Mouse (Mus musculus): ENCODE data around the gene Ppp1r3c. TPM values are rescaled to one million over a fixed set of nuclear protein-coding genes. Genes with fewer than 3 reads are reported as not detected.

Gene Ppp1r3c
- polyA plus RNA-seq, 1 experiment, result 26.9 TPM

DNA sequence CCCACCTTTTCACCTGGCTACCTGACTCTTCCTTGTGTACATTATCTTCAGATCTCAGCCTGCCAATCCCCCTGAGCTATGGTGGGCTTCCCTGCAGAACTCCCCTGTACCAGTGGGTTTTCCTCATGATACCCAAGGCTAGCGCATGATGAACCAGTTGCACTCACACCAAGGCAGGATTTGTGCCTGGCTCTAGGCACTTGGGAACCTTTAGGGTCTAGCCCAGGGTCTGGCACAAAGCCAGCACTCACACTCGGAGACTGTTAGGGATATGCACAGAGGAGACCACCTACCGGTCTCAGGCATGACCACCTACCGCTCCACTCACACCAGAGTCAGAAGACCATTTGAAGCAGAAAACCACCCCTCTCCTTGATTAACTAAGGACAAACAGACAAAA is 35.5 kb downstream of the Ppp1r3c start:
- 48% methylated on average over 4 of the region's 4 CpGs for WGBS
- TF ChIP-seq POLR2A (IDR thresholded peaks at IDR 0.05; ENCODE audit: borderline replicate concordance, insufficient read depth, low read length), result no peak
- no peak for TF ChIP-seq CTCF (IDR thresholded peaks at IDR 0.05; ENCODE audit: borderline replicate concordance, insufficient read depth, low read depth, low read length)
- DNase-seq, result no peak
- H3K4me1 ChIP-seq (ENCODE audit: control insufficient read depth, insufficient read depth, low read length), result no peaks in the 10 kb centered on the region
- H3K4me3 ChIP-seq (replicated peaks; ENCODE audit: insufficient read depth, low read depth, low read length), result no peak overlapping the region
- H3K27me3 ChIP-seq (ENCODE audit: control insufficient read depth, insufficient read depth, low read length), result no peaks in the 10 kb centered on the region
- no peak overlapping the region for H3K27ac ChIP-seq (ENCODE audit: insufficient read depth, low read length)

DNA sequence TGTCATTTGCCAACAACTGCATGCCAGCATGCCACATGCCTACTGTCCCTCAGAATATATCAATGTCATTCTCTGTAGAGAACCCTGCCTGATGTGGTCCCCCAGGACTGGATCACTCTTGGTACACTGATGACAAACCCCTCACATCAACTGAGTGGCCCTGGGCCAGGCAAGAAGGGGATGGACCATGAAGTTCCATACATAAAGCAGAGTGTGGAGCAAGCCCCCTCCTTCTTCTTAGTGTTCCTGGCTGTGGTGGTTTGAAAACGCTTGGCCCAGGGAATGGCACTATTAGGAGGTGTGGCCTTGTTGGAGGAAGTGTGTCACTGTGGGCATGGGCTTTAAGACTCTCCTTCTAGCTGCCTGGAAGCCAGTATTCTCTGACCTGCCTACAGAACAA is 37.3 kb downstream of the Ppp1r3c start:
- no peaks in the 10 kb centered on the region for H3K4me1 ChIP-seq (ENCODE audit: control insufficient read depth, insufficient read depth, low read length)
- no peaks in the 10 kb centered on the region for H3K27me3 ChIP-seq (ENCODE audit: control insufficient read depth, insufficient read depth, low read length)
- no peak overlapping the region for H3K27ac ChIP-seq (ENCODE audit: insufficient read depth, low read length)
- H3K4me3 ChIP-seq (replicated peaks; ENCODE audit: insufficient read depth, low read depth, low read length), result no peak overlapping the region
- TF ChIP-seq POLR2A (IDR thresholded peaks at IDR 0.05; ENCODE audit: borderline replicate concordance, insufficient read depth, low read length), result no peak
- no peak for TF ChIP-seq CTCF (IDR thresholded peaks at IDR 0.05; ENCODE audit: borderline replicate concordance, insufficient read depth, low read depth, low read length)
- no peak for DNase-seq
- 83% methylated on average over 1 of the region's 1 CpGs for WGBS

DNA sequence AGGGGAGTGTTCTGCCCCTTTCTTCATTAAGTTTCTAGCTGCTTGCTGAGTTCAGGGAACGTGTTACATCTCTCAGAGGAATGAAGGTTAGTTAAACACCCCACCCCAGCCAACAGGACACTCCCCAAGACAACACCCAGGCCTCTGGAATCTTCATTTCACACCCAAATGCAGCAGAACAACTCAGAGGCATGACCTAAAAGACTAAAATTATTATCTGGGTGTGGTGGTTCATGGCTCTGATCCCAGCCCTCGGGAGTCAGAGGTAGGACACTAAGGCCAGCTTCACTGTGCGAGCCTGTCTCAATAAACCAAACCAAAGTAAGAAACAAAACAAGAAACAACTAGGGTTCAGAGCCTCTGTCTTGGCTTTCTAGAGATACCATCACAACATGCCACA is 38.3 kb downstream of the Ppp1r3c start:
- no peak for DNase-seq
- WGBS, result 85% methylated on average over 3 of the region's 3 CpGs
- Histone ChIP-seq H3K4me3 (replicated peaks; ENCODE audit: insufficient read depth, low read depth, low read length) (no peak overlapping the region), H3K27me3 (ENCODE audit: control insufficient read depth, insufficient read depth, low read length) (no peaks in the 10 kb centered on the region), H3K27ac (ENCODE audit: insufficient read depth, low read length) (no peak overlapping the region), H3K4me1 (ENCODE audit: control insufficient read depth, insufficient read depth, low read length) (no peaks in the 10 kb centered on the region)
- TF ChIP-seq CTCF (IDR thresholded peaks at IDR 0.05; ENCODE audit: borderline replicate concordance, insufficient read depth, low read depth, low read length), result no peak

DNA sequence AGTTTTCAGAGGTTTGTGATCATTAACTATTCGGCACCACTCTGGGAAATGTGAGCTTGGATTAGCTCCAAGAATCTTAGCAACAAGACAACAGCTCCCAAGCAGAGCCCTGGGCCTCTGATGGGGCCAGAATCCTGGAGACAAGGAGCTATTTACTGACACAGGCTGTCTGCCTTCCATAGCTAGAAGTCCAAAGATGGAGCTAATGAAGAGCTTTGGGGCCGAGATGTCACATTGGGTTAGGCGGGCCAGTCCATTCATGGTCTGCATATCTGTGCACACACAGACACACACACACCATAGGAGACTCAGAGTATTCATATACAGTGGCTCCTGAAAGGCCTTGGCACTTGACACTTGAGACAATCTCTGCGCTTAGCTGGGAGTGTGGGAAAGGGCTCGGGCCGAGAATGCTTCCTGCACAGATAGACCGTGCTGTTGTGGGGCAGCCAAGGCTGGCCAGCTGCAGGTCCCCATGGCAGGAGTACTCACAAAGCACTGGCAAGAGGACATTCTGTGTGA is 39.8 kb downstream of the Ppp1r3c start:
- Histone ChIP-seq H3K4me1 (ENCODE audit: control insufficient read depth, insufficient read depth, low read length) (no peaks in the 10 kb centered on the region), H3K27ac (ENCODE audit: insufficient read depth, low read length) (no peak overlapping the region), H3K27me3 (ENCODE audit: control insufficient read depth, insufficient read depth, low read length) (no peaks in the 10 kb centered on the region), H3K4me3 (replicated peaks; ENCODE audit: insufficient read depth, low read depth, low read length) (no peak overlapping the region)
- peak in 1 of 2 experiments; percentile 30 for DNase-seq
- TF ChIP-seq POLR2A (IDR thresholded peaks at IDR 0.05; ENCODE audit: borderline replicate concordance, insufficient read depth, low read length) (no peak), CTCF (IDR thresholded peaks at IDR 0.05; ENCODE audit: borderline replicate concordance, insufficient read depth, low read depth, low read length) (no peak)
- WGBS, result 13% methylated on average over 7 of the region's 7 CpGs

DNA sequence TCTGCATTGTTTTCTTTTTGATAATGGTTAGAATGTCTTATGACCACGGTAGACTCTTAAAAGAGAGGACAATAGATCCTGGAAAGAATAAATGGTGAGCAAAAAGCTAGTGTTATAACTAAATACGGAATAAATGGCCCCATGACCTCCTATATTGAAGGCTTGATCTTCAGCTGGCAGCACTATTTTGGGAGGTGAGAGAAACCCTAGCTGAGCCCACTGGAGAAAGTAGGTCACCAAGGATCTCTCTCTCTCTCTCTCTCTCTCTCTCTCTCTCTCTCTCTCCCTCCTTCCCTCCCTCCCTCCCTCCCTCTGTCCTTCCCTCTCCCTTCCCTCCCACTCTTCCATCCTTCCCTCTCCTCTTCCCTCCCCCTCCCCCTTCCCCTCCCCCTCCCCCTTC is 42.9 kb downstream of the Ppp1r3c start:
- DNase-seq, result no peak
- peaks cover 8% of the 10 kb centered on the region for H3K4me1 ChIP-seq (ENCODE audit: control insufficient read depth, insufficient read depth, low read length)
- TF ChIP-seq CTCF (IDR thresholded peaks at IDR 0.05; ENCODE audit: borderline replicate concordance, insufficient read depth, low read depth, low read length) (no peak), POLR2A (IDR thresholded peaks at IDR 0.05; ENCODE audit: borderline replicate concordance, insufficient read depth, low read length) (no peak)
- H3K27ac ChIP-seq (ENCODE audit: insufficient read depth, low read length), result no peak overlapping the region
- WGBS, result 79% methylated on average over 2 of the region's 2 CpGs
- no peak overlapping the region for H3K4me3 ChIP-seq (replicated peaks; ENCODE audit: insufficient read depth, low read depth, low read length)
- H3K27me3 ChIP-seq (ENCODE audit: control insufficient read depth, insufficient read depth, low read length), result no peaks in the 10 kb centered on the region

DNA sequence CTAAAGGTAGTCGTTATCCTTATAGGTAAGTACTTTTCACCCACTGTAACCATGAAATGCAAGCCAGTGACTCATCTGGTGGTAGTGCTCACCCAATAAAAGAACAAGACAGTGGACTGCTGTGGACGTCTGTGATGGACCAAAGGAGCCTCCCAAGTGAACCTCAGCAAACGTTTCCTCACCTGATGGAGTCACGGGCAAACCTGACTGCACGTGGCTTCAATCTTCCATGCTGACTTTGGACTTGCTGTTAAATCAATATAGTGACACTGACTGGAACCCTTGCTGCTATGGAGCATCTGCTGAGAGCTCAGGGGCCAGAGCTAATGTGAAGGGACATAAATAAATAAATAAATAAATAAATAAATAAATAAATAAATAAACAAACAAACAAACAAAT is 44.5 kb downstream of the Ppp1r3c start:
- 91% methylated on average over 5 of the region's 5 CpGs for WGBS
- no peak for TF ChIP-seq POLR2A (IDR thresholded peaks at IDR 0.05; ENCODE audit: borderline replicate concordance, insufficient read depth, low read length)
- no peak for TF ChIP-seq CTCF (IDR thresholded peaks at IDR 0.05; ENCODE audit: borderline replicate concordance, insufficient read depth, low read depth, low read length)
- no peak overlapping the region for H3K27ac ChIP-seq (ENCODE audit: insufficient read depth, low read length)
- DNase-seq, result no peak
- H3K4me3 ChIP-seq (replicated peaks; ENCODE audit: insufficient read depth, low read depth, low read length), result no peak overlapping the region
- no peaks in the 10 kb centered on the region for H3K27me3 ChIP-seq (ENCODE audit: control insufficient read depth, insufficient read depth, low read length)
- H3K4me1 ChIP-seq (ENCODE audit: control insufficient read depth, insufficient read depth, low read length), result peaks cover 8% of the 10 kb centered on the region

DNA sequence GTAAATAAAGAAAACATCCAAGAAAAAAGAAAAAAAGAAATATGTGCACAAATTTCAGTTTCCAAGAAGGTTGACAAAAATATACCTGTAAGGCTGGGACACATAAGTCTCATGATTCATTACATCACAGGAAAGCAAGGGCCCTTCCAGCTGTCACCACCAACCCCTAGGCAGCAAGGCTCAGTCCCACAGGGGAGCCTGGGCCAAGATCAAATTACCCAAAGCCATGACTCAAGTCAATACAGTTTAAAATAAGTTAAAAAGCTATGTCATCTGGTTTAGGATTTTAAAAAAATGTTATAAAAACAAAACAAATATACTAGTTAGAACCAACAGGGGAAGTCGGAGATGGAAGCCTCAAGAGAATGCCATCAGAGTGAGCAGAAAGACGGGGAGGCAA is 45.2 kb downstream of the Ppp1r3c start:
- DNase-seq, result no peak
- TF ChIP-seq POLR2A (IDR thresholded peaks at IDR 0.05; ENCODE audit: borderline replicate concordance, insufficient read depth, low read length) (no peak), CTCF (IDR thresholded peaks at IDR 0.05; ENCODE audit: borderline replicate concordance, insufficient read depth, low read depth, low read length) (no peak)
- Histone ChIP-seq H3K4me1 (ENCODE audit: control insufficient read depth, insufficient read depth, low read length) (peaks cover 8% of the 10 kb centered on the region), H3K4me3 (replicated peaks; ENCODE audit: insufficient read depth, low read depth, low read length) (no peak overlapping the region), H3K27ac (ENCODE audit: insufficient read depth, low read length) (no peak overlapping the region), H3K27me3 (ENCODE audit: control insufficient read depth, insufficient read depth, low read length) (no peaks in the 10 kb centered on the region)
- 96% methylated on average over 2 of the region's 2 CpGs for WGBS

DNA sequence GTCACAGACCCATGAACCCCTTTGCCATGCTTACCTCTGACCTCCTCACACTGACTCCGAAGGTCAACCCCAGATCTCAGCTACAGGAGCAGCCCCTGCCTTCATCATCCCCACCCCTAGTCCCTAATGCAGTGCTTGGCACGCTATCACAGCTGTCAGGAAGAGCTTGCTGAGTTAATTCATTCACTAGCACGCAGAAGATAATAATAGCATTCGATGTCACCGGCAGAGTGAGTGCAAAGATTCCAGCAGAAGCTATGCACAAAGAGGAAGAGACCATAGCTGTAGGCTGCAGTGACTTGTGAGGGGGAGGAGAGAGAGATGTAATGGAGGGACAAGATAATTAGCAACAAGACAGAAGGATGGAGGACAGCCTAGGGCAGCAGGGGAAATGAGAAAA is 47.2 kb downstream of the Ppp1r3c start:
- 37% methylated on average over 5 of the region's 5 CpGs for WGBS
- no peak overlapping the region for H3K27ac ChIP-seq (ENCODE audit: insufficient read depth, low read length)
- H3K27me3 ChIP-seq (ENCODE audit: control insufficient read depth, insufficient read depth, low read length), result no peaks in the 10 kb centered on the region
- peaks cover 8% of the 10 kb centered on the region for H3K4me1 ChIP-seq (ENCODE audit: control insufficient read depth, insufficient read depth, low read length)
- DNase-seq, result no peak
- no peak overlapping the region for H3K4me3 ChIP-seq (replicated peaks; ENCODE audit: insufficient read depth, low read depth, low read length)
- no peak for TF ChIP-seq POLR2A (IDR thresholded peaks at IDR 0.05; ENCODE audit: borderline replicate concordance, insufficient read depth, low read length)
- TF ChIP-seq CTCF (IDR thresholded peaks at IDR 0.05; ENCODE audit: borderline replicate concordance, insufficient read depth, low read depth, low read length), result no peak

Measured in cerebellum, adult 2 months (tissue).